Mouse (Mus musculus) embryo, embryonic 9.5 days (tissue): ENCODE results near the gene Slc25a21.

ENCODE experiments used
- DNase-seq: peaks from one replicate; pipeline ENCODE4 v3.0.0-alpha.2; 2017; ENCODE audit errors: extremely low spot score

Slc25a21 gene

DNA sequence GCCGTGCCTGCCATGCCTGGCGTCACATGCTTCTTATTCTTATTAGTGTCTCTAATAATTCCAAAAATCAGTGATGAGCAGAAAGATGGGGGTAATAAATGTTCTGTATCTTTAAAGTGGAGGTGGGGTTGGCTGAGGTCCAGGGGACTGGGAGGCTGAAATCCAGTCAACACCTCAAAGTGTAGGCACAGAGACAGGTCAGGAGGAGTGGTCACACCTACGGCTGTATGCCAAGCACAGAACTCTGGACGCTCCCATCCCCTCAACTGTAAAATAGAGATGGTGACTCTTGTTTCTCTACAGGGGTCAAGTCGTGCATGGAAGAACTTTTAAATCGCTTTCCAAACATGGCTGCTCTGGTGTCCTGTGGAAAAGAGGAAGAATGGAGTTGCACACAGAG, 429.8 kb downstream of the Slc25a21 start:
- no peak for DNase-seq

DNA sequence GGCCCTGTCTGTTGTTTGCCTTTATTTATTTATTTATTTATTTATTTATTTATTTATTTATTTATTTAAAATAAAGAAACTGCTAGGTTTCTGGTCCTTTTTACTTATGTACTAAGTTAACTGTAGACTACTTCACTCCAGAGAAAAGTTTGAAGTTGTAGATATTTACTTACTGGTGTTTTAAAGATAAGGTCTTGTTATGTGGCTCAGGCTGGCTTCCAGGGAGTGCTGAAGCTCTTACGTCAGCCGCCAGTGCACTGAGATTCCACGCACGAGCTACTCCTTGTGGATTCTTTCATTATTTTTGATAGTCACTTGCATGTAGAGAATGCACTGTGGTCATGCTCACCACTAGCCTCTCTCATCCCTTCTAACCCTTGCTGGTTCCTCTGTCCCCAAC, 460.2 kb downstream of the Slc25a21 start:
- DNase-seq: no peak

DNA sequence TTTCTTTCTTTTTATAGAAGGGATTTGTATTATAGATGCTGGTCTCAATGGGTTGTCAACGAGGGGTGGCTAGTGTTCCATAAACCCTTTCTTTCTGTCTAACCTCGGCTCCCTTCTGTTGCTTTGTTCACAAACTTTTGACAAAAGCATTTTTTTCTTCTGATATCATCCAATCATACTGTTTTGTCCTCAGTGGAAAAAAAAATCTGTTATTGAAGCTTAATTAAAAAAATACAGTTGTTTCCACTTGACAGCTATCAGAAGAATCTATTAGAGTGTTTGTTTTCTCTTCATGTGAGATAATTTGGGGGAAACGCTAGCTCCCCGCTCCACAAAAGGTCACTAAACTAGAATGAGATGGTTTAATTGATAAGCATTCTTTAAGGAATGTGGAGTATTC, 469.6 kb downstream of the Slc25a21 start:
- no peak for DNase-seq

DNA sequence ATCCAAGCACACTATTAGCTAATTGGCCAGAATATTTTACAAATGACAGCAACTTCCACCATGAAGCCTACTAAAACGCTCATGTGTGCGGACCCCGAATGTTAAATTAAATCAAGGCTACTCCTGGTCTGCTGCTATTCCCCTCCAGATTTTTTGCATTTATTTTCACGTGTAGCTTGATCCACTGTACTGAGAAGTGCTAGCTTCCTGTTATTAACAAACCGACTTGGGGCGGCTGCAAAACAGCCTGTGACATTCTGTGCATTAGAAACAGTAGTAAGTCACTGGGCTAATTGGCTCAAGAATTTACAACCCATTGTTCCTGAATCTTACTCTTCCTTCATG, 478.6 kb downstream of the Slc25a21 start:
- DNase-seq: no peak

DNA sequence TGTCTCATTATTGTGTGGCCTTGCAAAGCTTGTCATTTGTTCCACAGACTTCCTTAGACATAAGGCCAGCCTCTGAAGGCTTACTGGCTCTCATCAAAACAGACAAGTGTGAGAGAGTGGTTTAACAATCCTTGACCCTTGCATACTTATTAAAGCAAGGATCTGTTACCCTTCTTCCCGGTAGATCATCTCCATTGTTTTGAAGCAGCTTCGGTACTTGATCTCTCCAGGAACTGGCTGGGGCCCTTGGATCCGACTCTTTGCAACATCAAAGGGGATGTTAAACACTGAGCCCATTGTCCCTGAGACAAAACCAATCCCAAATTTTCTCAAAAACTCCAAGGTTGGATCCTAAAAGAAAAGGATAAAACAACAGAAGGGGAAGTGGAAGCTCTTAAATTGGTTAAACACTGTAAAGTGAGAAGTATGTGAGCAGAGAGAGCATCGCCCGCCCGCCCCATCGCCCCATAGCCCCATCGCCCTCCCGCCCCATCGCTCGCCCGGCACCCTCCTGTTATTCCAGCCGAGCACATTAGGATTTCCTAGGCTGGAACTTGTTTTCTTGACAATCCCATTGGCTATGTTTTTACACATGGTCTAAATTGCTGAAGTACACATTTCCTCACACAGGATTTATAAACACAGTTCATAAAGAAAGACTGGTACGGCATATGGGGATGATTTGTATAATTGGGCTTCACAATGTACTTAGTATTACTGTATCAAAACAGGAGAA, 479.1 kb downstream of the Slc25a21 start:
- DNase-seq: peak; percentile 42

DNA sequence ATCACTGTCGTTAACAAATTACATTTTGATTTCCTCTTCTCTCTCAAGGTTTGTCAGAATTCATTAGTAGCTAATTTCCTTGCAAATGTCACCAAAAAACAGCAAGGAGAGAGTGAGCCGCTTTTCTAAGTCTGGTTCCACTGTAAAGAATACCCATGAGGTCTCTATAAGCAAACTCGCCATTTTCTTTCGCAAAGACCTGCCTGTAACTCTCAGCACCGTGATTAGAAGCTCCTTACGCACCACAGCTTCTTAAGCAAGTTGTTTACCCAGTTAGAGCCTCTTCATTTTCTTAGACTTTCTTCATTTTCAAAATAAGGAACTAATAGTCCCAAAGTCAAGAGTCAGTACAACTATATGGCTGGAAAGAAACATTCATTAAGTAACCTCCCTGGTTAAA, 496.3 kb downstream of the Slc25a21 start:
- DNase-seq: no peak

DNA sequence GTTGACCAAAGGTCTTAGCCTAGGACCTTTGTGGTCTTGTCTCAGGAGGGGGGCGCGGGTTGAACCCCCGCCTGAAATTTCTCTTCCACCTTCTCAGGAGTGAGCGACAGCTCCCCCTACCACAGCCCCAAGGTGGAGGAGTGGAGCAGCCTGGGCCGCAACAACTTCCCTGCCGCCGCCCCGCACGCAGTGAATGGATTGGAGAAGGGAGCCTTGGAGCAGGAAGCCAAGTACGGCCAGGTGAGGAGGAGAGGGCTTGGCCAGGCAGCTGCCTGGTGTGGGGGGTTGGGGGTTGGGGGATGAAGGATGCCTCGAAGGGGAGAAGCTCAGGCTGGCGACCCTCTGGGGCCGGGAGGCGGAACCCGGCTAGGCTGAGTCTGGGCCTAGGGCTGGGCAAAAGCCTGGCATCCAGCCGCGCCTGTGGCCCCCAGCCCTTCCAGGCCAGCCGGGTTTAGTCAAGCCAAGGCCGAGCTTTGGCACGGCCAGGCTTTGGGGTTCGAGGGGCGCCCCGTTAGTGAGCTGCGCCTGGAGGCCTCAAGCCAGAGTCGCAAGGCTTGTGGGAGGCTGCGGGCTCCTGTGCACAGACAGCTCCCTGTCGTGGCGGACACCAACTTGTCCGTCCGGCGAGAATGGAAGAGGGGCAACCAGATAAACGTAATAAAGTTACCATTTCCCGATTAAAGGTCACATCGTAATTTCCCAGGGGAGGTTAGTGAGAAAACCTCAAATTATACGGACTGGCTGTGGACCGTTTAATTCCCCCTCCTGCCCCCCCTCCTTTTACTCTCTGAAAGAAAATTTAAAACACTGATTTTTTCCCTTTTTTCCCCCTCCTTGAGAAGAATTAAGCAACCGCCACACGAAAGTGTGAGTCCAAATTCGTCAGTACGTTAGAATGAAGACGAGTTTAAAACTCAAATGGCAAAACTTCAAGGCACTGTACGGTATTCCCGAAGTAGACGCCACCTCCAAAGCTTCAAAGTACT, 497.1 kb downstream of the Slc25a21 start:
- DNase-seq: no peak

DNA sequence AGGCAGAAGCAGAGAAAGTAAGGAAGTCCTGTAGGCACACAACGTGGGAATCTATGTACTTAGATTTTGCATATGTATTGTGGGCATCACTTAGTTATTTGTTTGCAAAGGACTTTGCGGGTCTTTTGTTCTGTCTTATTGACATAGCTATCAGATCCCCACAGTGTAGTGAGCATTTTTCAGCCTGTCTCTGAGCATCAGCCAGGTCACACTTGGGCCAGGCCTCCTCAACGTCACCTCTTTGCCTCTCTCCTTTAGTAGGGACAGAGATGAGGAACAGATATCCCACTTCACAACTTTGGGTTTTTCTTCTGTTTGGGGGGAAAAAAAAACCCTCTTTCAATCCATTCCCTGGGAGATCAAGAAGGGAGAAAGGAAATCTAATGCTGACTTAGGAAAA, 497.9 kb downstream of the Slc25a21 start:
- DNase-seq: no peak

DNA sequence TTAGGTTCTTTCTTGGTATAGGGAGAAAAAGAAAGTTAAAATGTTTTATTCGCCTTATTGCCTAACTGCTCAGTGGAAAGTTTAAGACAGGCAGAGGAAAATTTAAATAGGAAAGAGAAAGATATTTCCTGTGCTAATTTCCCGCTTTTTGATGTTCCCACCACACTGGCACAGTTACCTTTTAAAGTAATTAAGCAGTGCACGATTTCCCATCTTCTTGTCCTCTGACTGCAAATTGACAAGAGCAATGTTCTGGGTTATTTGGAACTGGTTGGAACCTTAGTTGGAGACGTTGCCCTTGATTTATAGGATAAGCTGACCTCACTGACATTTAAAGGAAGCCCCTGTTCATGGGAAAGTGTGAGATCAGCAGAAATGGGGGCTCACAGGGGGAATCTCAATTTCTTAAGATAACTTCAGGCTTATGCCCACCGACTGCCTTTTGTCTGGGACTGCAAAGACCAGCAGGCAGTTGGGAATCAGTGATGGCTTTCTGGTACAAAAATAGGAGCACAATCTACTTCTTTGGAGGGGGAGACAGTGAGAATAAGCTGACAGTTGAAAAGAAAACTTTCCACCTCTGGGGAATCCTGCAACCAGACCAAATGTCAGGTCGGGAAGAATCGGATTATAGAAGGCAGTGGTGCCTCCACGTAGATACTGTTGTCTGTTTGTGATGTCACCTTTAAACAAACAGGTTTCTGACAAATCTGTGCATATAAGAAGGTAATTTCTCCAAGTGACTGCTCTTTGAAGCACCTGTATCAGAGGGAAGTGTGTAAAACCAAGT, 498.9 kb downstream of the Slc25a21 start:
- no peak for DNase-seq

DNA sequence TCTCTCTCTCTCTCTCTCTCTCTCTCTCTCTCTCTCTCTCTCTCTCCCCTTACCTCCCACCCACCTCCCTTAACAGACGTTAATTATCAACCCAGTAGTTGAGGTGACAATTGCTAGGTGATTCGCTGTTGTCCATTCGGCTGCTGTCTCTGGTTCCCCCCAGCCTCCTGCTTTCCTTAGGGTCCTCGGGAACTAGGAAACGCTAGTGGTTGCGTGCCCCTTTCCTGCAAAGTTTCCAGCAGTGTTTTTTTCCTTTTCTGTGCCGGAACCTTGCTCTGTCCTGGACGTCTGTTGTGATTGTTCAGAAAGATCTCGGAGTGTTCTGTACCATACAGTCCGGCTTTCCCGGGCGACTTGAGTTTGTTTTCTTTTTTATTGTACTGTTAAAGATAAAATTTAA, 499.5 kb downstream of the Slc25a21 start:
- DNase-seq: no peak

DNA sequence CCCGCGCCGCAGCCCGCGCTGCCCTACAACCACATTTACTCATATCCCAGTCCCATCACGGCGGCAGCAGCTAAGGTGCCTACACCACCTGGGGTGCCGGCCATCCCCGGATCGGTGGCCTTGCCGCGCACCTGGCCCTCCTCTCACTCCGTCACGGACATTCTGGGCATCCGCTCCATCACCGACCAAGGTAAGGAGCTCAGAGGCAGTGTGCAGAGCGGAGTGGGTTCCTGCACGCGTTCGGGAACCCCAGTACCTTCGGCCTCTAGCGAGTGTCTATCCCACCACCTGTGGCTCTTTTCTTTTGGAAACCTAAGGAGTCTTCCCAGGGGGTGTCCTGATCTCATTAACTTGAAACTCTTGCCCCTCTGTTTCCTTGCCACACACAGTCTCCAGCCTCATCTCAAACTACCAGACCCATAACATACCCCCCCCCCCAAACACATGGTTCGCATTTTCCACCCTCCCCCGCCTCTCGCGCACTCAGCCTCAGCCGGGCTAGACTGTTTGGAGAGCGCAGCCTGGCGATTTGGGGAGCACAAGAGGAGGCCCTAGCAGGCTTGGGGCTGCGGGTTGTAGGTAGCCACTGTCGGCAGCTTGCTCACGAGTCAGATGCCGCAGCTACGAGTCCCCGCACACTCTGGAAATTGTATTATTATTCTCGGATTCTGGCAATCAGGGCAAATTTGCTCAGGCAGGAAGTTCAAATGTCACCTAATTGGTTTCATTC, 500.1 kb downstream of the Slc25a21 start:
- peak; percentile 63 for DNase-seq

DNA sequence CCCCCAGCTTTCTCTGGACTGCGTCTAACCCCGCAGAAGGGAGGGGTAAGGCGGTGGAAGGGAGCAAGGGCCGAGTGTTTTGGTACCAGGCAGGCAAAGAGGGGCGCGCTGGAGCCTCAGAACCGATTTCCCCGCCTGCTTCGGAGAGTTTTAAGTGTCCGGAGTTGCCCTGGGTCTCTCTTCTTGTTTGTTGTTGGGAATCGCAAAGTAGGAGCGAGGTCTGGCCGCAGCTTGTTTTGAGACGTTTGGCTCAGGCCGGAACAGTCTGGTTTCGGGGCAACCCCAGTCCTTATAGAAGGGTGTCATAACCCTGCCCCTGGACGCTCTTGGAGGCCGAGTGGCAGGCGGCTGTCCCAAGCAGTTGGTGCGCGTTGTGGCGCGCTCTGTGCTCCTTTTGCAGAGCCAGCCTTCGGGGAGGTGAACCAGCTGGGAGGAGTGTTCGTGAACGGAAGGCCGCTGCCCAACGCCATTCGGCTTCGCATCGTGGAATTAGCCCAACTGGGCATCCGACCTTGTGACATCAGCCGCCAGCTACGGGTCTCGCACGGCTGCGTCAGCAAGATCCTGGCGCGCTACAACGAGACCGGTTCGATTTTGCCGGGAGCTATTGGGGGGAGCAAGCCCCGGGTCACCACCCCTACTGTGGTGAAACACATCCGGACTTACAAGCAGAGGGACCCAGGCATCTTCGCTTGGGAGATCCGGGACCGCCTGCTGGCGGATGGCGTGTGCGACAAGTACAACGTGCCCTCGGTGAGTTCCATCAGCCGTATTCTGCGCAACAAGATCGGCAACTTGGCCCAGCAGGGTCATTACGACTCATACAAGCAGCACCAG, 500.9 kb downstream of the Slc25a21 start:
- DNase-seq: peak; percentile 60

DNA sequence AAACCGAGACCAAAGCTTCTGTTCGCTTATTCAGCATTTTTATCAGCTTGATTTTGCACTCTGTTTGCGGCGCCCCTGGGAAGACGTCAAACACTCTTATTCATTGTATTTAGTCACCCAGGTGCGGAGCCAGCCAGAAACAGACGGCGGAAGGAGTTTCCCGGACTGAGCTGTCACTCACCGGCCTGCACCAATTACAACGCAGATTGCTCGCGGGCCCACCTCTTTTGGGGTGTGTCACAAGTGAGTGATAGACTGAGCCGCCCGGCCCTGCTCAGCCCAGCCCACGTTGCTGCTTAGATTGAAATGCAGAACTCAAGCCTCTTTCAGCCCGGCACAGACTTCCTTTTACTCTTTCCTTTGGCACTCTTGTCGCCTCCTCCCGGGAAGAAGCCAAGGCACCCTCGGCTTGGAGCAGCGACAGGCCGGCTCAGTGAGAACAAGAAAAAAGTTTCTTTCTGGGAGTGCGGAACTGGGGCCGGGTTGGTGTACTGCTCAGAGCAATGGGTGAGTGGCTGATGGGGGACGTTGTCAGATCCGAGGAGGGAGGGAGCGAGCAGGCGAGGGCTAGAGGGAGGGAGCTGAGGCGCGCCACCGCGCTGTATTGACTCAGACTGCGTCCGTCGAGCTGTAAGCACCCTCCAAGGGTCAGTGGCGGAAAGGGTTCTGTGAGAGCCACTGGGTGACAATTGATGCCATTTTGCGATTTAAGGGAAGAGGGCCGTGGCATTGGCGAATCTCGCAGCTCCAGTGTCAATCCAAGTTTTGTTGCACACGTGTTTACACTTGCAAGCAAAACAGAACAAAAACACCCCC, 501.7 kb downstream of the Slc25a21 start:
- peak; percentile 89 for DNase-seq

DNA sequence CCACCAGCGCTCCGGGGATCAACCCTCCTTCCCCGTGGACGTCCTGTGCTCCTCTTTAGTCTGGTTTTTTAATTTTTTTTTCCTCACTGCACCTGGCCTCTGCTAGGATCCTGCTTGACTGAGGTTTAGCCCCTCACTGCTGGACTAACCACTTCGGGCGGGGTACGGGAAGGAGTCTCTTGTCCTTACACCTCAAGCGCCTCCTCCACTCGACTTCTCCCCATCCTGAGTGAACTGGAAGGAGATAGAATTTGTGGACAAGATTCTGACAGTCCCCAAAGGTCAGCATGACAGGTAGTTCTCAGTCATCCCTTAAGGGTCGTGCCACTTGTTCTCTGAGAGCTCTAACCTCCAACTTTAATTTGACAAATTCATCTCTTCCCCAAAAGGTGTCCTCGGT, 502.3 kb downstream of the Slc25a21 start:
- DNase-seq: no peak

DNA sequence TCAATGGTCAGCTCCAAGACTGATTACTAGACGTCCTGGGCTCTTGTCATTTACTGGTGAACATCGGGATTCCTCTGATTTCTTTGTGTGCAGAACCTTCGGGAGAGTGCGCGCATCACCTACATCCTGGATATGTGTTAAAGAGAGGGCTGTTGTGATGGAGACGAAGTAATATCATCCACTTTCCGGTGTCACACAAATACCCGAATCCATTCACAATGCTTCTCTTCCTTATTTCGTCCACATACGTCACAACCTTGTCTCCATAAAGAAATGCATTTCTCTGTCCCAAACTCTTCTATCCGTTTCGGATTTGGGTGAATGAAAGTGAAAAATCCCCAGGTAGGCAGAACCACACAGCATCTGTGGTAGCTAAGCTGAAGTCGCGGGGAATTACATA, 502.9 kb downstream of the Slc25a21 start:
- DNase-seq: no peak

DNA sequence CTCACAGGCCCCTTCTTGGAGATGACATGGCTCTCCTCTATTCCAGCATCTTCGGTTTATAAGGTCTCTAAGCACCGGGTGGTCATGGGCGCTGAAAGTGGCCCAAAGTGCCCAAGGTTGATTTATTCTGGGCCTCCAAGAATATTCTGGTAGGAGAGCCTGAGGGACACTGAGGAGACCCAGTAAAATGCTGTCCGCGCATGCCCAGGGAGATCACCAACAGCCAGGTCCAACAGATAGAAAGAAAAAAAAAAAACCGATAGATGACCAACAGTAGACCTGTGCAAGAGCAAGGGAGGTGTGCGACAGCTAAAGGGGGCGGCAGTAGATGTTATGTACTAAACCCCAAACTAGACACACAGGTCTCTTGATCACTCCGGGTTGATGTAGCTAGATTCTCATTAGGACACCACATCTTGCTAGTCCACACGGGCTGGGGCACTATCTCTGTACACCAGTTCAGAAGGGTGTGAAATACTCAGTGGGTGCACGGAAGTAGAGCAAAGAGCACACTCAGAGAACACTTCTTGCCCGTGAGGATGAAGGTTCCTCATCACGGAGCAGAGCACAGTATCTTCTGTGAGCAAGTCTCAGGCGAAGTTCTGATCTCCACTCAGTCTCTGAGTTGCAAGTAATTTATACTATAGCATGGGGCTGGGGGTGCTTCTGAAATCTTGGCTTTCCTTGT, 503.7 kb downstream of the Slc25a21 start:
- no peak for DNase-seq

DNA sequence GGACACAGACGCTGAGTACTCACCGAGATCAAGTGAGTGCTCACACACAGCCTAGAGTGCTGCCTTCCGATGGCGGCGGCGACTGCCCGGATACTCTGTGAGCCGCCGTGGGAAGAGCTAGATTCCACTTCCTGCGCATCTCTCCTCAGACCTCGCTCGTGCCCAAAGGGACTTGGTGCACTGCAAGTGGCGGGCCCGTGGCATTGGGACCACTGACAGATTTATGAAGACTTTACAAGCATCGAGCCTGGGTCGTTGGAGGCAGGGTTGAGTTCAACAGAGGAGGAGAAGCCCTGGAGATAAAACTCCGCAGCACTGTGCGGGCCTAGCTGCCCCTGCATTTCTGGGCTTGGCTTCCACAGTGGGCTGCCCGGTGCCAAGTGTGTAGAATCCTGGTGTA, 504.7 kb downstream of the Slc25a21 start:
- DNase-seq: no peak

DNA sequence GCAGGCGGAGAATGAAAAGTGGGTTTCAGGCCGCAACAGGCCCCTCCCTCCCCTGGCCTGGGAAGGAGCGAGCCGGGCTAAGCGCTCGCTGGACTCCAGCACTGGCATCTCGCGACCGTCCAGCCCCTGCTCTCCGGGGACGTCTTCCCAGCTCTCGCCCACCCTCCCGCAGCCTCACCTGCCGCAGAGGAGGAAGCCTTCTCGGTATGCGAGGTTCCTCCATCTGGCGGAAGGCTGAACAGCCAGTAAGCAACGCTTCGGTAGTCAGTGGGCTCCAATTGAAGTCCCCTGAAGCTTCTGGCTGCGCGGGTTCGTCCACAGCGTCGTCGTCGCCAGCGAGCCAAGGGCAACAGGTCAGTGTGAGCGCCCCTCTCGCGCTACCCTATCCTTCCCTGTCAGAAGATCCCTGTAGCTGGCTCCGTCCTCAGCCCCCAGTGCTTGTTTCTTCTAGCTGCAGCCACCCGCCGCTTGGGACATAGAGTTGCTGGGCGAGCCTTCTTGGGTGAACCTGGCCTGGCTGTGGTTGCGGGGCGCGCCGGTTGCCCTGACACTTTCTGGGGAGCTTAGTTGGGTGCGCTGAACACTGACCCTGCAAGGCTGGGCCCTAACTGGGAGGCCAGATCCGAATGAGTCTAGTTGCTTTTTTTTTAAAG, 505.7 kb downstream of the Slc25a21 start, which contains the start of gene Pax9:
TSS of gene Pax9 (plus strand) at position 341 of the 653 bp plus-strand sequence.
- no peak for DNase-seq

DNA sequence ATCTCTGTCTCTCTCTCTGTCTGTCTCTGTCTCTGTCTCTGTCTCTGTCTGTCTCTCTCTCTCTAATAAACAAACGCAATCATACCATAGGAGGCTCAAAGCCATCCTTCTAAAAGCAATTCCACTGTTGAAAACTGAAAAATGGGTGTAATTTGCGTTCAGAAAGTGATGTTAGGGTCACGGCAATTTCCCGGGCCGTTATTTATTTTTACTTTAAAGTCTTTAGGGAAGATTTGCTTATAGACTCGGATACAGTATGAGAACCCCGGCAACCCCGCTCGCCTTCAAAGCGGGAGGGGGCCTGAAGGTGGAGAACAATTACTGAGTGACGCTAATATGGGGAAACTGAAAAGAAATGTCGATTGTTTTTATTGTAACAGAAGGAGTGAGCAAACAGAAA, 506.3 kb downstream of the Slc25a21 start:
- DNase-seq: no peak
